Mouse (Mus musculus): ENCODE data around the gene Rce1. TPM values are rescaled to one million over a fixed set of nuclear protein-coding genes. Genes with fewer than 3 reads are reported as not detected.

Rce1 gene
- polyA plus RNA-seq, 2 experiments = 61.5 to 90.2 TPM

- Histone ChIP-seq H3K9me3 (ENCODE audit: control insufficient read depth, low read length) (no peaks in the 10 kb centered on the region), H3K27me3 (ENCODE audit: control insufficient read depth, insufficient read depth, low read length) (no peaks in the 10 kb centered on the region), H3K36me3 (ENCODE audit: control insufficient read depth, insufficient read depth, low read length) (no peaks in the 10 kb centered on the region), H3K4me3 (replicated peaks; ENCODE audit: low read length) (no peak overlapping the region), H3K27ac (replicated peaks; ENCODE audit: low read depth, low read length) (no peak overlapping the region), H3K9ac (ENCODE audit: low read depth, low read length, severe bottlenecking) (no peak overlapping the region), H3K4me2 (replicated peaks; ENCODE audit: low read depth, low read length, severe bottlenecking) (no peak overlapping the region), H3K4me1 (ENCODE audit: control insufficient read depth, insufficient read depth, low read length) (no peaks in the 10 kb centered on the region)
- no peak for ATAC-seq (ENCODE audit: low FRiP score, low read depth)
- TF ChIP-seq POLR2A (IDR thresholded peaks at IDR 0.05; ENCODE audit: borderline replicate concordance, extremely low read depth, insufficient read depth, insufficient read length) = no peak
- WGBS = 84% methylated on average over 5 of the region's 5 CpGs
- no peak for DNase-seq (ENCODE audit: low spot score)
Observed at GRCm38 (mm10) chr19:4579296-4579695, 46.1 kb downstream of the Rce1 start.

GRCm38 (mm10) chr19:4578799-4579198, 46.6 kb downstream of the Rce1 start:
- Histone ChIP-seq H3K9me3 (ENCODE audit: control insufficient read depth, low read length) (no peaks in the 10 kb centered on the region), H3K4me1 (ENCODE audit: control insufficient read depth, insufficient read depth, low read length) (no peaks in the 10 kb centered on the region), H3K36me3 (ENCODE audit: control insufficient read depth, insufficient read depth, low read length) (no peaks in the 10 kb centered on the region), H3K4me2 (replicated peaks; ENCODE audit: low read depth, low read length, severe bottlenecking) (no peak overlapping the region), H3K4me3 (replicated peaks; ENCODE audit: low read length) (no peak overlapping the region), H3K27ac (replicated peaks; ENCODE audit: low read depth, low read length) (no peak overlapping the region), H3K27me3 (ENCODE audit: control insufficient read depth, insufficient read depth, low read length) (no peaks in the 10 kb centered on the region), H3K9ac (ENCODE audit: low read depth, low read length, severe bottlenecking) (no peak overlapping the region)
- DNase-seq (ENCODE audit: low spot score) = no peak
- TF ChIP-seq POLR2A (IDR thresholded peaks at IDR 0.05; ENCODE audit: borderline replicate concordance, extremely low read depth, insufficient read depth, insufficient read length) = no peak
- no peak for ATAC-seq (ENCODE audit: low FRiP score, low read depth)
- WGBS = 43% methylated on average over 2 of the region's 2 CpGs

- Histone ChIP-seq H3K9me3 (ENCODE audit: control insufficient read depth, low read length) (no peaks in the 10 kb centered on the region), H3K4me1 (ENCODE audit: control insufficient read depth, insufficient read depth, low read length) (no peaks in the 10 kb centered on the region), H3K4me3 (replicated peaks; ENCODE audit: low read length) (no peak overlapping the region), H3K27ac (replicated peaks; ENCODE audit: low read depth, low read length) (no peak overlapping the region), H3K9ac (ENCODE audit: low read depth, low read length, severe bottlenecking) (no peak overlapping the region), H3K36me3 (ENCODE audit: control insufficient read depth, insufficient read depth, low read length) (no peaks in the 10 kb centered on the region), H3K4me2 (replicated peaks; ENCODE audit: low read depth, low read length, severe bottlenecking) (no peak overlapping the region), H3K27me3 (ENCODE audit: control insufficient read depth, insufficient read depth, low read length) (no peaks in the 10 kb centered on the region)
- DNase-seq (ENCODE audit: low spot score) = no peak
- TF ChIP-seq POLR2A (IDR thresholded peaks at IDR 0.05; ENCODE audit: borderline replicate concordance, extremely low read depth, insufficient read depth, insufficient read length) = no peak
- 84% methylated on average over 1 of the region's 1 CpGs for WGBS
- no peak for ATAC-seq (ENCODE audit: low FRiP score, low read depth)
Observed at GRCm38 (mm10) chr19:4573241-4573640, 52.2 kb downstream of the Rce1 start.

Small RNA genes within 50 kb of the gene (microRNA-seq; reads per million reads assigned to microRNA genes)
- not detected for gene Mir6986

Other genes with a start within 250 kb of the Rce1 start
- gene Kdm2a, start 227.4 kb downstream of the Rce1 start, polyA plus RNA-seq (2012; rRNA removed) = 99.7 and 126 TPM in 2 replicates
- gene Kdm2a, start 227.4 kb downstream of the Rce1 start, polyA plus RNA-seq (2014; fragmentation: Nextera tagmentation; extraction: Ambion mirVana) = 54.4 and 59.8 TPM in 2 replicates
- 33.8 and 36.6 TPM in 2 replicates for gene Rhod, start 186.2 kb downstream of the Rce1 start, polyA plus RNA-seq (2012; rRNA removed)
- 44.2 and 51.0 TPM in 2 replicates for gene Rhod, start 186.2 kb downstream of the Rce1 start, polyA plus RNA-seq (2014; fragmentation: Nextera tagmentation; extraction: Ambion mirVana)
- 0.41 and 0.50 TPM in 2 replicates for gene Syt12, start 148.2 kb downstream of the Rce1 start, polyA plus RNA-seq (2012; rRNA removed)
- gene Syt12, start 148.2 kb downstream of the Rce1 start, polyA plus RNA-seq (2014; fragmentation: Nextera tagmentation; extraction: Ambion mirVana) = 0.21 and 0.39 TPM in 2 replicates
- gene 2010003K11Rik, start 127.1 kb downstream of the Rce1 start, polyA plus RNA-seq (2012; rRNA removed) = not detected in 2 replicates
- not detected in 2 replicates for gene 2010003K11Rik, start 127.1 kb downstream of the Rce1 start, polyA plus RNA-seq (2014; fragmentation: Nextera tagmentation; extraction: Ambion mirVana)
- gene Pcx, start 115.2 kb downstream of the Rce1 start, polyA plus RNA-seq (2012; rRNA removed) = 11.8 and 14.8 TPM in 2 replicates
- 14.8 and 17.6 TPM in 2 replicates for gene Pcx, start 115.2 kb downstream of the Rce1 start, polyA plus RNA-seq (2014; fragmentation: Nextera tagmentation; extraction: Ambion mirVana)
- gene Lrfn4, start 10.0 kb downstream of the Rce1 start, polyA plus RNA-seq (2012; rRNA removed) = 49.0 and 75.9 TPM in 2 replicates
- 9.5 and 12.8 TPM in 2 replicates for gene Lrfn4, start 10.0 kb downstream of the Rce1 start, polyA plus RNA-seq (2014; fragmentation: Nextera tagmentation; extraction: Ambion mirVana)
- 1.4 and 1.9 TPM in 2 replicates for gene Gm960, start 73.0 kb upstream of the Rce1 start, polyA plus RNA-seq (2012; rRNA removed)
- 3.1 and 3.7 TPM in 2 replicates for gene Gm960, start 73.0 kb upstream of the Rce1 start, polyA plus RNA-seq (2014; fragmentation: Nextera tagmentation; extraction: Ambion mirVana)
- gene Sptbn2, start 85.5 kb upstream of the Rce1 start, polyA plus RNA-seq (2012; rRNA removed) = 1.9 and 2.5 TPM in 2 replicates
- 4.2 TPM in 2 replicates for gene Sptbn2, start 85.5 kb upstream of the Rce1 start, polyA plus RNA-seq (2014; fragmentation: Nextera tagmentation; extraction: Ambion mirVana)
- 36.9 and 38.1 TPM in 2 replicates for gene Rbm4b, start 130.9 kb upstream of the Rce1 start, polyA plus RNA-seq (2012; rRNA removed)
- gene Rbm4b, start 130.9 kb upstream of the Rce1 start, polyA plus RNA-seq (2014; fragmentation: Nextera tagmentation; extraction: Ambion mirVana) = 63.2 and 71.8 TPM in 2 replicates
- 107 and 111 TPM in 2 replicates for gene Rbm4, start 168.3 kb upstream of the Rce1 start, polyA plus RNA-seq (2012; rRNA removed)
- 78.9 and 82.6 TPM in 2 replicates for gene Rbm4, start 168.3 kb upstream of the Rce1 start, polyA plus RNA-seq (2014; fragmentation: Nextera tagmentation; extraction: Ambion mirVana)
- 36.0 and 83.7 TPM in 2 replicates for gene Gm21992, start 186.0 kb upstream of the Rce1 start, polyA plus RNA-seq (2012; rRNA removed)
- gene Gm21992, start 186.0 kb upstream of the Rce1 start, polyA plus RNA-seq (2014; fragmentation: Nextera tagmentation; extraction: Ambion mirVana) = 15.5 and 22.0 TPM in 2 replicates
- 69.9 and 98.5 TPM in 2 replicates for gene Rbm14, start 186.0 kb upstream of the Rce1 start, polyA plus RNA-seq (2012; rRNA removed)
- gene Rbm14, start 186.0 kb upstream of the Rce1 start, polyA plus RNA-seq (2014; fragmentation: Nextera tagmentation; extraction: Ambion mirVana) = 69.8 and 71.9 TPM in 2 replicates
- 57.2 and 65.9 TPM in 2 replicates for gene Ccs, start 213.7 kb upstream of the Rce1 start, polyA plus RNA-seq (2012; rRNA removed)
- 63.2 and 64.8 TPM in 2 replicates for gene Ccs, start 213.7 kb upstream of the Rce1 start, polyA plus RNA-seq (2014; fragmentation: Nextera tagmentation; extraction: Ambion mirVana)
- gene Ccdc87, start 213.7 kb upstream of the Rce1 start, polyA plus RNA-seq (2012; rRNA removed) = 0.03 and 0.05 TPM in 2 replicates
- gene Ccdc87, start 213.7 kb upstream of the Rce1 start, polyA plus RNA-seq (2014; fragmentation: Nextera tagmentation; extraction: Ambion mirVana) = 0.06 and 0.26 TPM in 2 replicates
- gene Ctsf, start 229.5 kb upstream of the Rce1 start, polyA plus RNA-seq (2012; rRNA removed) = 49.9 and 84.7 TPM in 2 replicates
- gene Ctsf, start 229.5 kb upstream of the Rce1 start, polyA plus RNA-seq (2014; fragmentation: Nextera tagmentation; extraction: Ambion mirVana) = 38.9 and 45.9 TPM in 2 replicates